Mouse (Mus musculus) 3T3-L1 (cell line): ENCODE results near the gene Tulp4.
"Not testable (repeated sequence)": the region's sequence is repeated elsewhere in the genome, so short reads cannot be mapped to it uniquely, and the experiment has no call there.

Experiments
- DNase-seq: peaks from one replicate; pipeline ENCODE4 v3.0.0-alpha.2; 2015; ENCODE audit warnings: low read depth, low spot score

Tulp4 gene

GRCm38 (mm10) chr17:6279205-6279604, 173.0 kb downstream of the Tulp4 start:
- DNase-seq, result not testable (repeated sequence)

- DNase-seq, result not testable (repeated sequence)
Observed at GRCm38 (mm10) chr17:6279772-6280171, 173.5 kb downstream of the Tulp4 start.

GRCm38 (mm10) chr17:6280513-6280912, 174.3 kb downstream of the Tulp4 start:
- DNase-seq, result not testable (repeated sequence)

- not testable (repeated sequence) for DNase-seq
Observed at GRCm38 (mm10) chr17:6283137-6283536, 176.9 kb downstream of the Tulp4 start.

- not testable (repeated sequence) for DNase-seq
Observed at GRCm38 (mm10) chr17:6286169-6286568, 179.9 kb downstream of the Tulp4 start.

- DNase-seq, result not testable (repeated sequence)
Observed at GRCm38 (mm10) chr17:6289045-6289444, 182.8 kb downstream of the Tulp4 start.

GRCm38 (mm10) chr17:6293882-6294281, 187.6 kb downstream of the Tulp4 start:
- not testable (repeated sequence) for DNase-seq

- DNase-seq, result not testable (repeated sequence)
Observed at GRCm38 (mm10) chr17:6297060-6297795, 191.0 kb downstream of the Tulp4 start.

GRCm38 (mm10) chr17:6300190-6300863, 194.1 kb downstream of the Tulp4 start:
- not testable (repeated sequence) for DNase-seq
